Mouse (Mus musculus) brain, embryonic 18.5 days (tissue): Measurements from ENCODE around the gene Ofd1.

ENCODE experiments used
- DNase-seq: peaks from one replicate; pipeline ENCODE4 v3.0.0-alpha.2; 2012; ENCODE audit warnings: low read depth, low spot score

Gene Ofd1

GRCm38 (mm10) chrX:166360455-166360854, 80.0 kb downstream of the Ofd1 start:
- DNase-seq = no peak

GRCm38 (mm10) chrX:166359927-166360440, 80.5 kb downstream of the Ofd1 start:
- no peak for DNase-seq

- no peak for DNase-seq
Observed at GRCm38 (mm10) chrX:166358955-166359354, 81.5 kb downstream of the Ofd1 start.

GRCm38 (mm10) chrX:166356276-166356675, 84.2 kb downstream of the Ofd1 start:
- no peak for DNase-seq

GRCm38 (mm10) chrX:166354913-166355312, 85.6 kb downstream of the Ofd1 start:
- DNase-seq = no peak

- DNase-seq = no peak
Observed at GRCm38 (mm10) chrX:166353412-166353811, 87.1 kb downstream of the Ofd1 start.

- no peak for DNase-seq
Observed at GRCm38 (mm10) chrX:166351790-166352189, 88.7 kb downstream of the Ofd1 start.

GRCm38 (mm10) chrX:166348634-166349033, 91.9 kb downstream of the Ofd1 start:
- DNase-seq = no peak

- DNase-seq = no peak
Observed at GRCm38 (mm10) chrX:166348086-166348485, 92.4 kb downstream of the Ofd1 start.

- peak; percentile 74 for DNase-seq
Observed at GRCm38 (mm10) chrX:166344228-166345015, 96.1 kb downstream of the Ofd1 start.

- no peak for DNase-seq
Observed at GRCm38 (mm10) chrX:166341795-166342194, 98.7 kb downstream of the Ofd1 start.
